Mouse (Mus musculus): Measurements from ENCODE around the gene Enho. TPM values are rescaled to one million over a fixed set of nuclear protein-coding genes. Genes with fewer than 3 reads are reported as not detected.

Enho gene
- polyA plus RNA-seq, 1 experiment = 124 TPM

- TF ChIP-seq CTCF (IDR thresholded peaks at IDR 0.05; ENCODE audit: borderline replicate concordance, extremely low read depth, insufficient read depth, insufficient read length) (peak; percentile 59), POLR2A (IDR thresholded peaks at IDR 0.05; ENCODE audit: borderline replicate concordance, extremely low read depth, insufficient read depth, insufficient read length, poor library complexity, severe bottlenecking) (no peak)
- peak; percentile 81 for DNase-seq (ENCODE audit: low read depth)
These were observed 35.4 kb downstream of the Enho start for GRCm38 (mm10) chr4:41604476-41605396.

- TF ChIP-seq POLR2A (IDR thresholded peaks at IDR 0.05; ENCODE audit: borderline replicate concordance, extremely low read depth, insufficient read depth, insufficient read length, poor library complexity, severe bottlenecking) (no peak), CTCF (IDR thresholded peaks at IDR 0.05; ENCODE audit: borderline replicate concordance, extremely low read depth, insufficient read depth, insufficient read length) (no peak)
- no peak for DNase-seq (ENCODE audit: low read depth)
These were observed 37.3 kb downstream of the Enho start for GRCm38 (mm10) chr4:41602818-41603217.

Other genes starting within 250 kb of the Enho start
- gene Kif24, start 175.4 kb downstream of the Enho start, polyA plus RNA-seq (2012; rRNA removed) = 4.2 TPM in 2 replicates
- gene Nudt2, start 175.2 kb downstream of the Enho start, polyA plus RNA-seq (2012; rRNA removed) = 37.8 and 41.5 TPM in 2 replicates
- 4.0 and 8.3 TPM in 2 replicates for gene AI464131, start 137.2 kb downstream of the Enho start, polyA plus RNA-seq (2012; rRNA removed)
- 8.3 and 10.3 TPM in 2 replicates for gene 1110017D15Rik, start 123.0 kb downstream of the Enho start, polyA plus RNA-seq (2012; rRNA removed)
- gene Fam219a, start 70.8 kb downstream of the Enho start, polyA plus RNA-seq (2012; rRNA removed) = 78.6 and 97.8 TPM in 2 replicates
- 2.3 and 2.8 TPM in 2 replicates for gene Dnaic1, start 70.5 kb downstream of the Enho start, polyA plus RNA-seq (2012; rRNA removed)
- 62.2 and 109 TPM in 2 replicates for gene Cntfr, start 56.8 kb upstream of the Enho start, polyA plus RNA-seq (2012; rRNA removed)
- gene Il11ra1, start 59.7 kb upstream of the Enho start, polyA plus RNA-seq (2012; rRNA removed) = 31.3 and 32.5 TPM in 2 replicates
- 53.9 and 79.7 TPM in 2 replicates for gene Rpp25l, start 73.2 kb upstream of the Enho start, polyA plus RNA-seq (2012; rRNA removed)
- gene Dctn3, start 82.8 kb upstream of the Enho start, polyA plus RNA-seq (2012; rRNA removed) = 157 and 186 TPM in 2 replicates
- gene Arid3c, start 90.8 kb upstream of the Enho start, polyA plus RNA-seq (2012; rRNA removed) = 0.40 and 0.57 TPM in 2 replicates
- 75.4 and 84.6 TPM in 2 replicates for gene Galt, start 114.9 kb upstream of the Enho start, polyA plus RNA-seq (2012; rRNA removed)
- gene Sigmar1, start 115.8 kb upstream of the Enho start, polyA plus RNA-seq (2012; rRNA removed) = 55.7 and 60.0 TPM in 2 replicates
- gene Ccl27a, start 133.9 kb upstream of the Enho start, polyA plus RNA-seq (2012; rRNA removed) = 314 and 480 TPM in 2 replicates